Mouse (Mus musculus) v-Abl transformed pro-B cells (cell line): ENCODE measurements around the gene Fgd3.

Source experiments
- in situ Hi-C, 2 experiments: fragments of 400-800 bp; cut with MboI; formaldehyde crosslinking; loops; one replicate each; pipeline ENCODE4 v1.15.1; 2025; ENCODE audit not compliant: unreplicated experiment in 2 of 2

Fgd3 gene

DNA sequence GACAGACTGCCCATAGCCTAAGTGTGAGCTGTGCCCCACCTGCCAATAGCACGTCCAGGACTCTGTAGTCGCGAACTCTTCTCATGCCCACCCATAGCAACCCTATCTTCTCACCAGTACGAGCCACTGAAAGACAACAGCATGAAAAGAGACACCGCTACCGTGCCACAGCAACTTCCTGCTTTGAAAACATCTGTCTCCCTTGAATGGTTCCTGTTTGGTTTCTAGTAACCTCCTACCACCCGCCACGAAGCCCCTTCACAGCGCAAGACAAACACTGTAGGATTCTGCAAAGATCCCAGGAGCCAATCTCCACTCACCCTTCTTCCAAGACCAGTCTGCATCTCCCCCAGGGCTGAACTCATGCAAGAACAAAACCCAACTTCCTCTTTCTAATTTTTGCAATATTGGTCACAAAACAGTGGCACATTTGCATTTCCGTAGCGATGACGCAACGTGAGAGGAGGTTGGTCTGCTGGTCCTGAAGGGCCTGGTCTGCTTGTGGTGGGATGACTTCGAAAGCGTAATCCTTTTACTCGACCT lies 11.2 kb downstream of the Fgd3 start:
- in situ Hi-C loops = no loop called here

DNA sequence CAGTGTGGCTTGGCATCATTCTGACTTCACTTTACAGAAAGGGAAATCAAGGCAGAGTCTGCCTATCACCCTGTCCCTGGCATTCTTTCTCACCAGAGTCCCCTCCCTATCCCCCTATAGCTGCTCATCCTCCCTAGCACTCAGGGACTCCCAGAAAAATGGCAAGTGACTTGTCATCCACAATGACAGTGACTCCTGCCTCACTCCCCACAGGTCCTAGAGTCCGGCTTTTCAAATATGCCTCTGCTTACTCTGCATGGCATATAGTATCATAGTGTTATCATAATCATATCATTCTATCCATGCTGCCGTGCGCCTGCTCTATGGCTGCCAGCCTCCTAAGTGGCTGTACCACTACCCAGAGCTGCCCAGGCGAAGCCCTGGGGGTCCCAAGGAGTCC lies 11.9 kb downstream of the Fgd3 start:
- in situ Hi-C loops = no loop called here

DNA sequence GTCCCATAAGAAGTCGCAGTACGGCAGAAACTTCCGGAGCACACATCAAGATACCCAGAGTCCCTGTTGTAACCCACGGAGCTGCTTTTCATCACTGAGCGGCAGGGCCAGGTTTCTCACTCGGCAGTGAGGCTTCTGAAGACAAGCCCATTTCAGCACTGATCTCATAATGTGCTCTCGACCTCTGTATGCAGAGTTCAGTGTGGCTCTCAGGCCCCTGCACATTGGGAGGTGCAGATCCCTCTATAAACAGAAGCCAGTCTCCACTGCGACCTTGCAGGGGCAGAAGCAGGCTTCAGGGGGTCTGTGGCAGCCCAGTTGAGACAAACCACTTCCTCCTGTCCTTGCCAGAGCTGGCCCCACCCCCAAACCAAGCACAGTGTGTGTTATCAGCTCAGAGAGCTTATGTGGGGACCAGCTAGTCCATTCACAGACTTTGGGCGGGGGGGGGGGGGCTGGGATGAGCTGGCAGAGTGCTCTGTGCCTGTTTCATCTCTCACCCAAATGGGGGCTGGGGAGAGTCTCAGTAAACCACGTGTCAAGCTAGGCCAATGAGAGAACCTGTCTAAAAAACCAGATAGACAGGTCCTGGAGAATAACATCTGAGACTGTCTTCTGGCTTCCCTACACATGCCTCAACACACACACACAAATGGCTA lies 12.7 kb downstream of the Fgd3 start:
- in situ Hi-C loops = no loop called here

DNA sequence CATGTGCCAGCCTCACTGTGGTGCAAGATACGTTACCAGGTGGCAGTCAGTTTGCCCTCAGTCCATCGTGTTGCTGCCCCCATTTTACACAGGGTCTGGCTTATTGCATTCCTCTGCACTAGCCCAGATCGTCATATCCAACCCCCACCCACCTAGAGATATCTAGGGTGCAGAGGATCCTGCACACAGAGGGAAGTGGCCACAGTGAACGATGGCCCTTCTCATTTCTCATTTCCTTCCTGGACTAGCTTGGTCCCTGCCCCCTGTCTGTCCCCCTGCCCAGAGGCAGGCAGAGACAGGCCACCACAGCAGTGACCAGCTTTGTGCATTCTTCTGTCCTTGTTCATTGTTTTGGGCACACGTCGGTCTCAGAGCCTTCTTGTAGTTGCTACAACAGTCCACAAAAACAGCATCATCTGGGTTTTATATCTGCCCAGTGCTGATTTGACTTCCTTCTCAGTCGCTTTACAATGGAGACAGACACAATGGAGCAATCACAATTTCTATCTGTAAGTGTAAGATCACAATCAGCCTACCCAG lies 13.3 kb downstream of the Fgd3 start:
- in situ Hi-C loops = no loop called here

DNA sequence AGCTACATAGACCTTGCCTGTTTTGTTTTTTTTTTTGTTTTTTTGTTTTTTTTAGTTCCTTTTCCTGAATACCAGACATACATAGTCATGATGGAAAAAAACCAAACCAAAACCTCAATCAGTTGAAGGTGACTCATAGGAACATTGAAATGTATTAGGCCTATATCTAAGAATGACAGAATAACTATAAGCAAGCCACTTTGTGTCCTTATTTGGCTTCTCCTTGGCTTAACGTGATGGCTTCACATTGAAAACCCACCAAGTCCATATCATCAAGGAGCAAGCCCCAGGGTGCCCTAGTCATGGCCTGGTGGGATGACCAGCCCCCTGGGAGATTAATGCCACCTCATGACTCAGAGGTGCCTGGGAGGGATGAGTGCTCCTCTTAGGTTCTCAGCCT lies 19.3 kb downstream of the Fgd3 start:
- in situ Hi-C loops = no loop called here

DNA sequence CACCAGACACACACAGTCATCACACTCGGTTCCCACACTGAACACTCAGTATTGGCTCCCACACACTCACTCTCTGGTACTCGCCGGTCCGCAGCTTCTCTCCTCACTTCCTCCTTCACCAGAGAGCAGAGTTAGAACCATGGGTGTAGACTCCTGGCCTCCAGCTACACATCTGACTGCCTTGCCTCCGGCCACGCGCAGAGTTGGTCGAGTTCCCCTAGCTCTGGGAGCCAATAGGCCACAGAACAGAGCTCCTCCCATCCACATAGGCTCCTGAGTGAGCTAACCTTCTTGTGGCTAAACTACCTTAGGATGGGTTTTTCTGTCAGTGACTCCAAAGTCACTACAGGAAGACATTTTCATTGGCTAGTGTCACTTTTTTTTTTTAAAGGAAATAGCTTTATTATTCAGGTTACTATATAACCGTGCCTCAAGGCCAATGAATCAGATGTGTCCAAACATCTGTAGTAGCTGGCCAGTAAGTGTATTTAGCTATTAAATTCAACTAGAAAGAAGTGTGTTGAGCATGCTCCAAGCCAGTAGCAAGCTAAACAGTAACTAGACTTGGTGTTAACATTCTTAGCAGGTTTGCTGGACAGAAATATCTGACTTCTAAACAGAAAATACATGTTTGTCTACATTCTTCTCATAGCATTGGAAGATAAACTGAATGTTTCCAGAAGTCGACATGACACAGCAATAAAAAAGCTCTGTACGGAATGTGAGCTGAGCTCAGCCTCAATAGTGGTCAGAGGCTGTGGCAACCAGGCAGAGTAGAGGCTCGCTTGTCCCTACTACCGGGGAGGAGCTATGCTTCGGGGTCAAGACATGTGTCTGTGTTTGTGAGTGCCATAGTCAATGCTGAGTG lies 21.4 kb downstream of the Fgd3 start:
- in situ Hi-C loops = loop anchor here in 1 of 2 experiments (10.0 kb wide), 1 partner anchor 74 kb away; no protein-coding TSS in a partner anchor

DNA sequence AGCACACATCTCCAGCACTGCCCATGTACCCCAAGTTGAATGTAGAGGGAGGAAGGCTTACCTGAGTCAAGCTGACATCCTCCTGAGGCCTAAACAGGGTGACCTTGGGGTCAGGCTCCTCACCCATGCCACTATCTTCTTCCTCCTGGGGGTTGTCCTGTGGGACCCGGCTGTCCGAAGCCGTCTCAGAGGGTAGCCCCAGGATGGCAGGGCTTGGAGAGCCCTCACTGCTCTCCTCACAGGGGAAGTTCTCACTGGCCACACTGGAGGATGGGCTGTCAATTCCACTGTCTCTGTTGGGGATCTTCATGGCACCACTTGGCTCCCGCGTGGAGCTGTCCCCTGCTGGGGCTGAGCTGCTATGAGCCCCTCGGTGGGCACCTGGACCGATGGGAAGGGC lies 23.8 kb downstream of the Fgd3 start:
- in situ Hi-C loops = loop anchor here in 1 of 2 experiments (10.0 kb wide), 1 partner anchor 71 kb away; no protein-coding TSS in a partner anchor

DNA sequence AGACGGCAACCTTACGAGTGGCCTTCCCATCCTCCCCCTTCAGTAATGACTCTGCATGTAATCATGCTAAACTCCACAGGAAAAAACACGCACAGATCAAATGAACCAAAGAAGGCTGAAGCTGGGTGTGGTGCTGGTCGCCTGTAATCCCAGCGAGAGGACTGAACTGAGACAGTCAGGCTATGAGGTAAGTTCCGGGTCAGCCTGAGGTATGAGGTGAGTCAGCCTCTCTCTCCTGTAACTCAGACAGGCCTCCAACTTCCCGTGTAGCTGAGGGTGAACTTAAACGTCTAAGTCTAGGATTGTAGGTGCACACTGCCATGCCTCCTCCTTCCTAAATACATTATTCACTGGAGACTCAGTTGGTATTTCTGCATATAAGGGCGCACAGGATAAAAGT lies 26.0 kb downstream of the Fgd3 start:
- in situ Hi-C loops = loop anchor here in 1 of 2 experiments (10.0 kb wide), 1 partner anchor 69 kb away; no protein-coding TSS in a partner anchor

DNA sequence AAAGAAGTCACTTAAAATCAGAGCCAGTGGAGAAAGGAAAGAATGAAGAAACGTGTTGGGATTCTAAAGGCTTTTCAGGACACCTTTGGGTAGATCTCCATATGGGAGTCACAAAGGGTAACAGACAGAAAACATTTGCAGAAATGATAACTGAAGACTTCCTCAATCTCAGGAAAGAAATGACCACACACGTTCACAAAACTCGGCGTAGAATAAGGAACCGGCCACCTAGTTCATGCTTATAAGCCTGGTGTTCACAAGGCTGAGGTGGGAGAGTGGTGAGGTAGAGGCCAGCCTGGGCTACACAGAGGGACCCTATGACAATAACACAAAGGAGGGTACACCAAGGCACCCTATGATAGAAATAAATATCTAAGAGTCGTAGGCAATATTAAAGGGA lies 28.2 kb downstream of the Fgd3 start:
- in situ Hi-C loops = loop anchor here in 1 of 2 experiments (10.0 kb wide), 1 partner anchor 67 kb away; no protein-coding TSS in a partner anchor

DNA sequence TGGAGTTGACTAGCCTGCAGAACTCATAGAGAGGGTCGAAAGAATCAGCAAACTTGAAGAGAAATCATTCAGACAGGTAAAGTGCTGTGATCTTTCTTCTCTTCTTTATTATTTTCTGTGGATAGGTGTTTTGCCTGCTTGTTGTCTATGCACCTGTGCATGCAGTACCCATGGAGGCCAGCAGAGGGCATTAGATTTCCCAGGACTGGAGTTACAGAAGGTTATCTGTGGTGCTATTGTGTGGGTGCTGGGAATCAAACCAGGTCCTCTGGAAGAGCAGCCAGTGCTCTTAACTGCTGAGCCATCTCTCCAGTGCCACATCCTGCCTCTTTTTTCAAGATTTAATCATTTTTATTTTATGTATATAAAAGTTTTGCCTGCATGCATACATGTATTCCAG lies 28.7 kb downstream of the Fgd3 start:
- in situ Hi-C loops = loop anchor here in 1 of 2 experiments (10.0 kb wide), 1 partner anchor 67 kb away; no protein-coding TSS in a partner anchor

DNA sequence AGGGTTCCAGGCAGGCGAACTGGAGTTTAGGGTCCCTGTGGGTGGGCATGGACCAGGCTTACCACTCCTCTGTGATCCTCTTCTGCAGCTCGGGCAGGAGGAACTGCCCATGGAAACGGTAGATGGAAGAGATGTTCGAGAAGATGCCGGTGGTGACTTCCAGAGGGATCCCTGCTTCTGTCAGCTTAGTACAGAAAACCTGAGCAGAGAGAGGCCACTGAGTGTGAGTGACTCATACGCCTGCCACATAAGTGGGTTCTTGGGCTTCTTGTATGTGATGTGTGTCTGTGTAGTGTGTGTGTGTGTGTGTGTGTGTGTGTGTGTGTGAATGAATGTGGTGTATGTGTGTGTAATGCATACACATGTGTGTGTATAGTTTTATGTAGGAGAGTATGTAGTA lies 32.9 kb downstream of the Fgd3 start:
- in situ Hi-C loops = loop anchor here in 1 of 2 experiments (5.0 kb wide), 1 partner anchor 40 kb away; the partner anchor contains the start of gene Susd3

DNA sequence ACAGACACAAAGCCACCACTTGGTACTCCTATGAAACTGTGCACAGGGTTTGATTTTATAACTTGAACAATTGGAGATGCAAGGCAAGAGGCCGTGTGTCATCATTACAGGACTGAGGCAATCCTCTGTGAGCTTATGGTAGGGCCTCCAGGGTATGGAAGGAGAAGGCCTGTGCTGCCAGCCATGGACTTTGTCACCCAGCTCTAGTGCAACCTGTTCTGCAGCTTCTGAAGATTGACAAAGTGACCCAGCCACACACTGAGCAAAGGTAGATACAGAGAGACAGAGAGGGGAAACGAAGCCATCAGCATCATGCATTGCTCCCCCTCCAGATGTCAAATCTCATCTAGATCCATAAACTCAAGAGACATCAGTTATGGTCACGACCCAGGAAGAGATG lies 33.4 kb downstream of the Fgd3 start:
- in situ Hi-C loops = loop anchor here in 1 of 2 experiments (5.0 kb wide), 1 partner anchor 39 kb away; the partner anchor contains the start of gene Susd3

DNA sequence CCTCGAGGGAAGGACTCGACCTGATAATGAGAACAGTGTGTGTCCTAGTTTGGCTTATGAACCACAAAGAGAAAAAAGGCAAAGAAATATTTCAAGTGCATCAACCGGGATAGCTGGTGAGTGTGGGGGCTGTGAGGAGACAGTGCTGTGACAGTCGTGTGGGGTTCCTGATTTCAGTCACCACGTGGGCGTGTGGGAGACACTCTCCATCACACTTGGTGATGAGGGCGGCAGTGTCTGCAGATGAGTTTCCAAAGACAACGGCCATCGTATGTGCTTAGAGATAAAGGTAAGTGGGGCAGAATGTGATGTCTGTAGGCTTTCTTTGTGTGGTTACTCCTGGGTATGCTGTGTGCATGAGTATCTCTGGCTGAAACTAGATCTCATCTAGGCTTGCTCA lies 36.4 kb downstream of the Fgd3 start:
- in situ Hi-C loops = no loop called here

DNA sequence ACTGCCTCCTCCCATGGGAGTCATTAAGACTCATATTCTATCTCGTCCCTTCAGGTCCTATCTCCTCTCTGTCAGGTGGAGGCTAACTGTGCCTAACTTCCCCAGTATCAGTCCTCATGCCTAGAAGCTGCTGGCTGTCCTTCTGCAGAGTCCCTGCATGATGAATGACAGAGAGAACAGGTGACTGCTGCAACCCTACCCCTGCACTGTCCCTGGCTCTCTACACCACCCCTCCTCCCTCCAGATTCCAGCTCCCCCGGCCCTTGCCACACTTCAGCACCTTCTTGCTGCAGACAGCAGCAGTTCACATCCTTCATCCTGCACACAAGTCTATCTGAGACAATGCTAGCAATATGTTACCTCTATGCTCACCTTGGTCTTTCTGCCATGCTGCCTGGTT lies 37.9 kb downstream of the Fgd3 start:
- in situ Hi-C loops = no loop called here

DNA sequence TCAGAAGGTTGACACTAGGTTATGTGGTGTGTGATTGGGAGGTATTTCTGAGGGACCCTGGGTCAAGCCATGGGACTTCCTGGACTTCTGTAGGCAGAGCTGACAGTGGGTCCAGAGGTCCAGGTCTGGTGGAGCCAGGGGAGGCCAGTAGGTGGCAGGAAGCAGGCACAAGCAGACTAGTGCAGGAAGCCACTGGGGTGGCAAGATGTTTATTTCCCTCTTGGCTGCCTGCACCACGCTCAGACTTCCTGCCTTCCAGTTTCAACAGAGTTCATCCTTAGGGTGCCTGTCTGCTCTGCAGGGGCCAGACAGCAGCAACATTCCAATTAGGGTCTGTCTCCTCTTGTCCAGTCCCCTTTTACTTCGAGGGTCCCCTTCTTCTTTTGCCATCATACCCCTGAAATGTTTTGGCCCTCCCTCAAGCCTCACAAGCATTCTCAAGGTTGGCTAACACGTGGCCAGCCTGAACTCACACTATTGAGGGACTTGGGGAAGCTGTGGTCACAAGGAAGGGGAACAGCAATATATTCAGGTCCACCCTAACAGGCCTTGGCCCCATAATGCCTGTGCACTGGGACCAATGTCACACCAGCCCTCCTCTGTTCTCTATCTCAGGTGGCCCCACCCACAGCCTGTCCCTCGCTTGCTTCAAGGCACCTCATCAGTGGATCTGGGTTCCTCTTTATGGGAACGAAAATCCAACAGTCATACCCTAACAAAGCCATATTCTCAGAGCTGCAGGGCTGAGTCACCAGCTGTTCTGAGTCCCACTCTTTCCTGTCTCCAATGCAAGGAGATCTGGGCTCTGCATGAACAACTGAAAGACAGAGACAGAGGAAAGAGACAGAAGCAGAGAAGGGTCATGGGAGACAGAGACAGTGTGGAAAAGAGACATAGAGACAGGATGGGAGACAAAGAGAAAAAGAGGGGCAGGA lies 48.0 kb downstream of the Fgd3 start:
- in situ Hi-C loops = no loop called here

DNA sequence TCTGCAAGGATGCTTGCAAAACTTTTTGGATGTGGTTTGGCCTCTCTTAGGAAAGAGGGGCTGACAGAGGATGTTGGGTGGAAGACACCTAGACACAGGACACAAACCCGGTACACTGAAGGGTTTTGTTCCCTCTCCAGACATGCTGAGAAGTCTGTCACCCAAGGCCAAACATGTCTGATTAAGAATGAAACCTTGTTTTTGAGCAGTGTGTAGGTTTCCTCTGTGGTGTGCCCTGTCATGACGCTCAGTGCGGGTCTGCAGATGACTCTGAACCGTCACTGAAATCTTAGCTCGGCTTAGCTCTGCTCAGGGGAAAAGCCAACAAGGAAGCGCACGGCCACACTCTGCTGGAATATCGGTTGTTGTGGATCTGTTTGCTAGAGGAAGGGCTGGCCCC lies 49.6 kb downstream of the Fgd3 start:
- in situ Hi-C loops = no loop called here

DNA sequence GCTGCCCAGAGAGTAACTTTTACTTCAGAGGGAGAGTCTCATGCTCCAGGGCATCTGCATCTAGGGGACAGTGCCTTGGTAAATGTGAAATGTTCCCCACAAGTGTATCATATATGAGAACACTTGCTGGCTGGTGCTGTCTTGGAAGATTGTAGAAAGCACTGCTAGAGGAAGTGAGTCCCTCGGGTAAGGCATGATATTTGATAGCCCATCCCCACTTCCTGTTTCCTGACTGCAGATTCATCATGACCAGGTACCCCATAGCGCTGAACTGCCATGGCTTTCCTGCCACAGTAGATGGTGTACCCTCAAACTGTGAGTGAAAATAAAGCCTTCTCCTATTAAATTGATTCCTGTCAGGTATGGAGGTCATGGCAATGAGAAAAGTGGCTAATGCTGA lies 52.5 kb downstream of the Fgd3 start:
- in situ Hi-C loops = loop anchor here in 1 of 2 experiments (10.0 kb wide), 1 partner anchor 53 kb away; the partner anchor contains the start of gene Card19

DNA sequence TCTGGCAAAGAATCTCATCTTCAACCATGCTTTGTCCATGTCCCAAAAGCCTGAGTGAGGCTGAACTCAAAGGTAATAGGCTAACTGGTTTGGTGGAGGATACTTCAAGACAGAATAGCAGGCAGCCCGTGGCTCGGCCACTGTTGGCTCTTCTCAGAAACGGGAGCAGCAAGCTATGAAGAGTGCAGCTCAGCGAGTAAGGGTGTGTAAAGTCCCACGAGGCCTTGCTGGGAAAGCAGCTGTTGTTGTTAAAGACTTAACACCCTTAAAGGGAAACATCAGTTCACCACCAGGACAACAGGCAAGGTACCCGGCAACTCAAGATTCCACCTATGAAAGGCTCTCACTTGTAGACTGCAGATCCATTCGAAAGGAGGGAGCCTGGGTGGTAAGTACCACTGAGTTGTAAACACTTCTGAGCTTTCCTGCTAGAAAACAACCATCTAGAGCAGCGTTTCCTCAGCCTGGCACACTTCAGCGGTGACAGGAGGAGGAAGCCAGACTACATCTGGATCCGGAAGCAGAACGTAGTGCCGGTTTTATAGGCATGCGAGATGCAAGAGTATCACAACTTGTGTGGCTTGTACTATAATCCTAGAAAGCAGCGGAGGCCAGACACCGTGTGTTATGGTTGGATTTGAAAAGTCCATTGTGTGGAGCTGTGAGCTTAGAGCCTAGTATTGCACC lies 59.9 kb downstream of the Fgd3 start:
- in situ Hi-C loops = loop anchor here in 1 of 2 experiments (10.0 kb wide), 1 partner anchor 45 kb away; the partner anchor contains the start of gene Card19

DNA sequence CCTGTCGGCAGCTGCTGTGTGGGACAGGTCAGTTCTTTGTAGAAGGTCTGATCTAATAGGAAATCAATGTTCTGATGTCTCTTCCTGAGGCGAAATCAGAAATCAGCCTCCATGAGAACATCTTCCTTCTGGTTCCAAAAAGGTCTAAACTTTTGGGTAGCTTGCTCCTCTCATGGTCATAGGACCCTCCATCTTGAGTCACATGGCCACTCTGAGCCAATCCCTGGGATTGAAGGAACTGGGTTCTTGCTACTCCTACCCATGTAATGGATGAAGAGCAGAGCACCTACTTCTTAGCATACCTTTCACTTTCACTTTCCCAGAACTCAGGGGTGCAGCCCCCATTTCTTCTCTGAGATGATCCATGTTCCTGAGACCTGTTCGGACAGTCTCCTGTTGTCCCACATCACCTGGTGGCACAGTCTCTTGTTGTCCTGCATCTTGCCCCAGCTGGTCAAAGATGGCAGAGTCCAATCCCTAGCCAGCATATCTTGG lies 62.2 kb downstream of the Fgd3 start:
- in situ Hi-C loops = no loop called here
